Mouse (Mus musculus): ENCODE measurements around the gene Gpx2. TPM values are rescaled to one million over a fixed set of nuclear protein-coding genes. Genes with fewer than 3 reads are reported as not detected.
A peak's percentile ranks its signal among the peaks of the same experiment; 100 is the strongest.
"Not testable (repeated sequence)": the region's sequence is repeated elsewhere in the genome, so short reads cannot be mapped to it uniquely, and the experiment has no call there.

Gpx2 gene
- polyA plus RNA-seq, 1 experiment from 2014 or later, result not detected

GRCm38 (mm10) chr12:76805056-76805811 is 9.9 kb upstream of the Gpx2 start:
- H3K9me3 ChIP-seq (replicated peaks), result no peaks in the 10 kb centered on the region

GRCm38 (mm10) chr12:76803700-76804252 is 8.4 kb upstream of the Gpx2 start:
- H3K4me1 ChIP-seq (replicated peaks), result peaks cover 19% of the 10 kb centered on the region
- H3K36me3 ChIP-seq, result no peaks in the 10 kb centered on the region
- WGBS, result 42% methylated on average over 7 of the region's 7 CpGs
- no peak overlapping the region for H3K27ac ChIP-seq (ENCODE audit: poor library complexity, severe bottlenecking)
- no peak overlapping the region for H3K4me2 ChIP-seq
- H3K9ac ChIP-seq, result no peak overlapping the region
- no peaks in the 10 kb centered on the region for H3K9me3 ChIP-seq (replicated peaks)
- ATAC-seq (ENCODE audit: insufficient number of reproducible peaks, low FRiP score), result peak; percentile 60; the same call in 1 of the 2 replicates
- H3K27me3 ChIP-seq (replicated peaks), result peaks cover 16% of the 10 kb centered on the region
- no peak overlapping the region for H3K4me3 ChIP-seq

More at GRCm38 (mm10) chr12:76805056-76805811, 9.9 kb upstream of the Gpx2 start:
- no peak overlapping the region for H3K4me2 ChIP-seq
- peaks cover 9% of the 10 kb centered on the region for H3K27me3 ChIP-seq (replicated peaks)
- no peak overlapping the region for H3K4me3 ChIP-seq
- no peak for ATAC-seq (ENCODE audit: insufficient number of reproducible peaks, low FRiP score)
- H3K27ac ChIP-seq (ENCODE audit: poor library complexity, severe bottlenecking), result no peak overlapping the region
- H3K36me3 ChIP-seq, result no peaks in the 10 kb centered on the region
- peaks cover 12% of the 10 kb centered on the region for H3K4me1 ChIP-seq (replicated peaks)
- no peak overlapping the region for H3K9ac ChIP-seq
- 84% methylated on average over 10 of the region's 10 CpGs for WGBS

GRCm38 (mm10) chr12:76803028-76803427 is 7.7 kb upstream of the Gpx2 start:
- Histone ChIP-seq H3K9ac (no peak overlapping the region), H3K27me3 (replicated peaks) (peaks cover 16% of the 10 kb centered on the region), H3K4me3 (no peak overlapping the region), H3K4me1 (replicated peaks) (peaks cover 19% of the 10 kb centered on the region), H3K27ac (ENCODE audit: poor library complexity, severe bottlenecking) (no peak overlapping the region), H3K4me2 (no peak overlapping the region), H3K9me3 (replicated peaks) (no peaks in the 10 kb centered on the region), H3K36me3 (no peaks in the 10 kb centered on the region)
- WGBS, result 65% methylated on average over 10 of the region's 10 CpGs
- ATAC-seq (ENCODE audit: insufficient number of reproducible peaks, low FRiP score), result no peak

GRCm38 (mm10) chr12:76798008-76798720 is 2.8 kb upstream of the Gpx2 start:
- WGBS, result 65% methylated on average over 5 of the region's 5 CpGs
- peaks cover 13% of the 10 kb centered on the region for H3K4me1 ChIP-seq (replicated peaks)
- no peak for ATAC-seq (ENCODE audit: insufficient number of reproducible peaks, low FRiP score)
- no peak overlapping the region for H3K4me3 ChIP-seq
- no peaks in the 10 kb centered on the region for H3K36me3 ChIP-seq
- H3K4me2 ChIP-seq, result no peak overlapping the region
- no peak overlapping the region for H3K9ac ChIP-seq
- H3K9me3 ChIP-seq (replicated peaks), result no peaks in the 10 kb centered on the region
- peaks cover 7% of the 10 kb centered on the region; the same call in 1 of the 2 replicates for H3K27me3 ChIP-seq (replicated peaks)
- no peak overlapping the region for H3K27ac ChIP-seq (ENCODE audit: poor library complexity, severe bottlenecking)

- H3K4me1 ChIP-seq (replicated peaks), result 0 out of 2 replicates have a peak, but pooled peaks cover 6% of the 10 kb centered on the region
- 59% methylated on average over 7 of the region's 7 CpGs for WGBS
- ATAC-seq (ENCODE audit: insufficient number of reproducible peaks, low FRiP score), result no peak
These were observed 1.7 kb upstream of the Gpx2 start for GRCm38 (mm10) chr12:76796938-76797539.

GRCm38 (mm10) chr12:76792540-76792939 is 2.8 kb downstream of the Gpx2 start:
- not testable (repeated sequence) for H3K9me3 ChIP-seq (replicated peaks); H3K9ac ChIP-seq; ATAC-seq (ENCODE audit: insufficient number of reproducible peaks, low FRiP score); H3K36me3 ChIP-seq; H3K4me2 ChIP-seq; H3K27me3 ChIP-seq (replicated peaks); H3K4me3 ChIP-seq; H3K27ac ChIP-seq (ENCODE audit: poor library complexity, severe bottlenecking)
- peaks cover 23% of the 10 kb centered on the region for H3K4me1 ChIP-seq (replicated peaks)
- WGBS, result 58% methylated on average over 14 of the region's 14 CpGs

More at GRCm38 (mm10) chr12:76796938-76797539, 1.7 kb upstream of the Gpx2 start:
- Histone ChIP-seq H3K36me3 (no peaks in the 10 kb centered on the region), H3K4me2 (no peak overlapping the region), H3K9ac (no peak overlapping the region), H3K4me3 (no peak overlapping the region), H3K9me3 (replicated peaks) (no peaks in the 10 kb centered on the region), H3K27ac (ENCODE audit: poor library complexity, severe bottlenecking) (no peak overlapping the region), H3K27me3 (replicated peaks) (peaks cover 7% of the 10 kb centered on the region; the same call in 1 of the 2 replicates)

GRCm38 (mm10) chr12:76790446-76791084 is 4.8 kb downstream of the Gpx2 start:
- H3K4me2 ChIP-seq, result peak overlapping the region; percentile 55
- WGBS, result 13% methylated on average over 8 of the region's 8 CpGs
- peaks cover 23% of the 10 kb centered on the region for H3K4me1 ChIP-seq (replicated peaks)
- 0 out of 2 replicates have a peak overlapping the region, but pooled peaks have one; percentile 31 for H3K9ac ChIP-seq
- H3K9me3 ChIP-seq (replicated peaks), result no peaks in the 10 kb centered on the region
- H3K4me3 ChIP-seq, result peak overlapping the region; percentile 6; the same call in 1 of the 2 replicates
- H3K27ac ChIP-seq (ENCODE audit: poor library complexity, severe bottlenecking), result peak overlapping the region; percentile 93
- no peak; the same call in 1 of the 2 replicates for ATAC-seq (ENCODE audit: insufficient number of reproducible peaks, low FRiP score)
- no peaks in the 10 kb centered on the region for H3K36me3 ChIP-seq
- H3K27me3 ChIP-seq (replicated peaks), result no peaks in the 10 kb centered on the region

- Histone ChIP-seq H3K36me3 (0 out of 2 replicates have a peak, but pooled peaks cover 4% of the 10 kb centered on the region), H3K4me3 (no peak overlapping the region), H3K4me2 (no peak overlapping the region), H3K27me3 (replicated peaks) (no peaks in the 10 kb centered on the region), H3K27ac (ENCODE audit: poor library complexity, severe bottlenecking) (peak overlapping the region; percentile 29; the same call in 1 of the 2 replicates), H3K9ac (no peak overlapping the region), H3K9me3 (replicated peaks) (no peaks in the 10 kb centered on the region), H3K4me1 (replicated peaks) (peaks cover 18% of the 10 kb centered on the region)
- WGBS, result 42% methylated on average over 10 of the region's 10 CpGs
- ATAC-seq (ENCODE audit: insufficient number of reproducible peaks, low FRiP score), result no peak; the same call in 1 of the 2 replicates
These were observed 11.2 kb downstream of the Gpx2 start for GRCm38 (mm10) chr12:76784056-76784619.

- no peak for ATAC-seq (ENCODE audit: insufficient number of reproducible peaks, low FRiP score)
- WGBS, result 68% methylated on average over 12 of the region's 12 CpGs
These were observed 14.5 kb downstream of the Gpx2 start for GRCm38 (mm10) chr12:76780639-76781468.

More at GRCm38 (mm10) chr12:76780639-76781468, 14.5 kb downstream of the Gpx2 start:
- Histone ChIP-seq H3K4me2 (no peak overlapping the region), H3K36me3 (peaks cover 13% of the 10 kb centered on the region), H3K9ac (no peak overlapping the region), H3K27ac (ENCODE audit: poor library complexity, severe bottlenecking) (peak overlapping the region; percentile 67), H3K4me1 (replicated peaks) (peaks cover 18% of the 10 kb centered on the region), H3K9me3 (replicated peaks) (no peaks in the 10 kb centered on the region), H3K27me3 (replicated peaks) (no peaks in the 10 kb centered on the region), H3K4me3 (no peak overlapping the region)
